ENCODE assay signal across 11 mouse cellular contexts in genomic region chr10:8753377-8753776, GRCm38 (mm10).
"Had no signal": no experiment of that assay in that cellular context is flagged by ENCODE, and none has a peak within 500 bp of the region (broad histone marks: within the 10 kb centered on the region; RNA-seq: fewer than 3 reads in every experiment).

No protein-coding gene starts in this region.

- H3K9me3 ChIP-seq: midbrain, embryonic 13.5 days; neural tube, embryonic 15.5 days had no signal

- H3K36me3 ChIP-seq: neural tube, embryonic 15.5 days had no signal

- H3K27ac ChIP-seq: left cerebral cortex, adult 2 months; liver, embryonic 14.5 days; midbrain, embryonic 13.5 days; neural tube, embryonic 15.5 days had no signal

- H3K4me2 ChIP-seq: midbrain, embryonic 13.5 days; neural tube, embryonic 15.5 days had no signal

- H3K9ac ChIP-seq: liver, embryonic 14.5 days; midbrain, embryonic 13.5 days; neural tube, embryonic 15.5 days had no signal

- ATAC-seq: midbrain, embryonic 13.5 days had no signal

- DNase-seq: kidney, postnatal 10 days; kidney, postnatal 4 days; lung, adult 18-20 months; right cerebral cortex, adult 18-20 months; right cerebral cortex, postnatal 25 days; thymus, postnatal 36 days had no signal

- H3K4me3 ChIP-seq: left cerebral cortex, adult 2 months; midbrain, embryonic 13.5 days; myocyte; neural tube, embryonic 15.5 days had no signal

- H3K27me3 ChIP-seq: midbrain, embryonic 13.5 days; neural tube, embryonic 15.5 days had no signal
